Mouse (Mus musculus): ENCODE data around the gene Rabepk. TPM values are rescaled to one million over a fixed set of nuclear protein-coding genes. Genes with fewer than 3 reads are reported as not detected.
A peak's percentile ranks its signal among the peaks of the same experiment; 100 is the strongest.
"Not testable (repeated sequence)": the region's sequence is repeated elsewhere in the genome, so short reads cannot be mapped to it uniquely, and the experiment has no call there.

Rabepk gene
- 17.3 and 22.5 TPM in 2 replicates for polyA plus RNA-seq (2015; fragmentation: Nextera tagmentation; extraction: Ambion mirVana)

GRCm38 (mm10) chr2:34799357-34800256, at the start of gene Rabepk:
Gene Rabepk, minus strand, starts transcription at chr2:34799912.
- H3K27me3 ChIP-seq (ENCODE audit: control insufficient read depth, insufficient read depth, low read depth, low read length), result no peaks in the 10 kb centered on the region

GRCm38 (mm10) chr2:34847702-34848101, 48.0 kb upstream of the Rabepk start:
- H3K27ac ChIP-seq (ENCODE audit: low read length), result no peak overlapping the region
- H3K27me3 ChIP-seq (ENCODE audit: control insufficient read depth, insufficient read depth, low read depth, low read length), result no peaks in the 10 kb centered on the region
- H3K36me3 ChIP-seq (ENCODE audit: control insufficient read depth, insufficient read depth), result peaks cover 15% of the 10 kb centered on the region
- H3K9ac ChIP-seq (ENCODE audit: low read depth, low read length), result no peak overlapping the region
- no peak overlapping the region for H3K4me2 ChIP-seq (ENCODE audit: low read depth, low read length)
- 89% methylated on average over 1 of the region's 1 CpGs for WGBS (ENCODE audit: insufficient replicate concordance)
- no peaks in the 10 kb centered on the region for H3K9me3 ChIP-seq (replicated peaks; ENCODE audit: control insufficient read depth, low read length)
- H3K4me3 ChIP-seq (ENCODE audit: low read depth, low read length), result no peak overlapping the region
- ATAC-seq (ENCODE audit: low read depth), result no peak
- H3K4me1 ChIP-seq (ENCODE audit: control insufficient read depth, low read depth, low read length), result no peaks in the 10 kb centered on the region

More at GRCm38 (mm10) chr2:34799357-34800256, at the start of gene Rabepk:
- Histone ChIP-seq H3K4me1 (ENCODE audit: control insufficient read depth, low read depth, low read length) (peaks cover 27% of the 10 kb centered on the region), H3K4me2 (ENCODE audit: low read depth, low read length) (peak within 1 kb of the TSS; percentile 78), H3K27ac (ENCODE audit: low read length) (peak within 1 kb of the TSS; percentile 89), H3K36me3 (ENCODE audit: control insufficient read depth, insufficient read depth) (peaks cover 5% of the 10 kb centered on the region), H3K9ac (ENCODE audit: low read depth, low read length) (peak within 1 kb of the TSS; percentile 83), H3K9me3 (replicated peaks; ENCODE audit: control insufficient read depth, low read length) (no peaks in the 10 kb centered on the region), H3K4me3 (ENCODE audit: low read depth, low read length) (peak within 1 kb of the TSS; percentile 82)
- ATAC-seq (ENCODE audit: low read depth), result peak; percentile 75
- 1% methylated on average over 44 of the region's 44 CpGs for WGBS (ENCODE audit: insufficient replicate concordance)

- H3K9ac ChIP-seq (ENCODE audit: low read depth, low read length), result no peak overlapping the region
- H3K4me2 ChIP-seq (ENCODE audit: low read depth, low read length), result no peak overlapping the region
- no peaks in the 10 kb centered on the region for H3K27me3 ChIP-seq (ENCODE audit: control insufficient read depth, insufficient read depth, low read depth, low read length)
- H3K4me3 ChIP-seq (ENCODE audit: low read depth, low read length), result no peak overlapping the region
- WGBS (ENCODE audit: insufficient replicate concordance), result 62% methylated on average over 11 of the region's 11 CpGs
- no peak overlapping the region for H3K27ac ChIP-seq (ENCODE audit: low read length)
- ATAC-seq (ENCODE audit: low read depth), result no peak
- no peaks in the 10 kb centered on the region for H3K9me3 ChIP-seq (replicated peaks; ENCODE audit: control insufficient read depth, low read length)
- no peaks in the 10 kb centered on the region for H3K4me1 ChIP-seq (ENCODE audit: control insufficient read depth, low read depth, low read length)
- no peaks in the 10 kb centered on the region for H3K36me3 ChIP-seq (ENCODE audit: control insufficient read depth, insufficient read depth)
Measured at GRCm38 (mm10) chr2:34843211-34843939, 43.7 kb upstream of the Rabepk start.

GRCm38 (mm10) chr2:34841706-34842105, 42.0 kb upstream of the Rabepk start:
- ATAC-seq (ENCODE audit: low read depth), result no peak
- Histone ChIP-seq H3K4me1 (ENCODE audit: control insufficient read depth, low read depth, low read length) (no peaks in the 10 kb centered on the region), H3K9me3 (replicated peaks; ENCODE audit: control insufficient read depth, low read length) (no peaks in the 10 kb centered on the region), H3K27ac (ENCODE audit: low read length) (no peak overlapping the region), H3K36me3 (ENCODE audit: control insufficient read depth, insufficient read depth) (no peaks in the 10 kb centered on the region), H3K4me2 (ENCODE audit: low read depth, low read length) (no peak overlapping the region), H3K27me3 (ENCODE audit: control insufficient read depth, insufficient read depth, low read depth, low read length) (no peaks in the 10 kb centered on the region), H3K4me3 (ENCODE audit: low read depth, low read length) (no peak overlapping the region), H3K9ac (ENCODE audit: low read depth, low read length) (no peak overlapping the region)
- 88% methylated on average over 8 of the region's 8 CpGs for WGBS (ENCODE audit: insufficient replicate concordance)

- H3K27ac ChIP-seq (ENCODE audit: low read length); H3K36me3 ChIP-seq (ENCODE audit: control insufficient read depth, insufficient read depth); H3K4me1 ChIP-seq (ENCODE audit: control insufficient read depth, low read depth, low read length); H3K27me3 ChIP-seq (ENCODE audit: control insufficient read depth, insufficient read depth, low read depth, low read length); H3K9me3 ChIP-seq (replicated peaks; ENCODE audit: control insufficient read depth, low read length); ATAC-seq (ENCODE audit: low read depth); H3K4me2 ChIP-seq (ENCODE audit: low read depth, low read length); H3K4me3 ChIP-seq (ENCODE audit: low read depth, low read length); H3K9ac ChIP-seq (ENCODE audit: low read depth, low read length): not testable (repeated sequence)
- WGBS (ENCODE audit: insufficient replicate concordance), result 53% methylated on average over 5 of the region's 5 CpGs
Measured at GRCm38 (mm10) chr2:34840143-34840542, 40.4 kb upstream of the Rabepk start.

- Histone ChIP-seq H3K4me3 (ENCODE audit: low read depth, low read length) (no peak overlapping the region), H3K27ac (ENCODE audit: low read length) (no peak overlapping the region), H3K36me3 (ENCODE audit: control insufficient read depth, insufficient read depth) (no peaks in the 10 kb centered on the region), H3K9ac (ENCODE audit: low read depth, low read length) (no peak overlapping the region), H3K4me1 (ENCODE audit: control insufficient read depth, low read depth, low read length) (no peaks in the 10 kb centered on the region), H3K27me3 (ENCODE audit: control insufficient read depth, insufficient read depth, low read depth, low read length) (no peaks in the 10 kb centered on the region), H3K4me2 (ENCODE audit: low read depth, low read length) (no peak overlapping the region), H3K9me3 (replicated peaks; ENCODE audit: control insufficient read depth, low read length) (no peaks in the 10 kb centered on the region)
- no peak for ATAC-seq (ENCODE audit: low read depth)
- WGBS (ENCODE audit: insufficient replicate concordance), result 55% methylated on average over 3 of the region's 3 CpGs
Measured at GRCm38 (mm10) chr2:34835669-34836068, 36.0 kb upstream of the Rabepk start.

- Histone ChIP-seq H3K4me2 (ENCODE audit: low read depth, low read length) (no peak overlapping the region), H3K4me1 (ENCODE audit: control insufficient read depth, low read depth, low read length) (no peaks in the 10 kb centered on the region), H3K4me3 (ENCODE audit: low read depth, low read length) (no peak overlapping the region), H3K36me3 (ENCODE audit: control insufficient read depth, insufficient read depth) (no peaks in the 10 kb centered on the region), H3K27ac (ENCODE audit: low read length) (no peak overlapping the region), H3K9ac (ENCODE audit: low read depth, low read length) (no peak overlapping the region), H3K27me3 (ENCODE audit: control insufficient read depth, insufficient read depth, low read depth, low read length) (no peaks in the 10 kb centered on the region), H3K9me3 (replicated peaks; ENCODE audit: control insufficient read depth, low read length) (no peaks in the 10 kb centered on the region)
- 82% methylated on average over 17 of the region's 17 CpGs for WGBS (ENCODE audit: insufficient replicate concordance)
- ATAC-seq (ENCODE audit: low read depth), result no peak
Measured at GRCm38 (mm10) chr2:34833624-34834023, 33.9 kb upstream of the Rabepk start.

GRCm38 (mm10) chr2:34832766-34833457, 33.2 kb upstream of the Rabepk start, which contains the start of gene Gm34653:
Gene Gm34653, plus strand, starts transcription at chr2:34833007.
- not testable (repeated sequence) for H3K27me3 ChIP-seq (ENCODE audit: control insufficient read depth, insufficient read depth, low read depth, low read length)
- WGBS (ENCODE audit: insufficient replicate concordance), result 46% methylated on average over 11 of the region's 11 CpGs

More at GRCm38 (mm10) chr2:34832766-34833457, 33.2 kb upstream of the Rabepk start, which contains the start of gene Gm34653:
- not testable (repeated sequence) for H3K27ac ChIP-seq (ENCODE audit: low read length); H3K9me3 ChIP-seq (replicated peaks; ENCODE audit: control insufficient read depth, low read length); H3K36me3 ChIP-seq (ENCODE audit: control insufficient read depth, insufficient read depth); H3K4me3 ChIP-seq (ENCODE audit: low read depth, low read length); ATAC-seq (ENCODE audit: low read depth); H3K4me2 ChIP-seq (ENCODE audit: low read depth, low read length); H3K4me1 ChIP-seq (ENCODE audit: control insufficient read depth, low read depth, low read length); H3K9ac ChIP-seq (ENCODE audit: low read depth, low read length)

Data from liver, embryonic 16.5 days (tissue).